Mouse (Mus musculus) small intestine, adult 2 months (tissue): ENCODE results near the gene Polr2l. TPM values are rescaled to one million over a fixed set of nuclear protein-coding genes. Genes with fewer than 3 reads are reported as not detected.

ENCODE experiments used
- H3K27ac ChIP-seq: fragments of 200-500 bp; 2 replicates; pipeline ENCODE4 v1.5.1; 2012; ENCODE audit warnings: low read depth, low read length, control low read depth, inconsistent platforms; ENCODE audit not compliant: insufficient read depth
- H3K27me3 ChIP-seq: fragments of 200-500 bp; 2 replicates; pipeline ENCODE4 v1.6.1; 2012; ENCODE audit warnings: mild to moderate bottlenecking, moderate library complexity, low read length, inconsistent platforms; ENCODE audit not compliant: control insufficient read depth, insufficient read depth
- H3K36me3 ChIP-seq: fragments of 200-500 bp; 2 replicates; pipeline ENCODE4 v1.6.1; 2012; ENCODE audit warnings: mild to moderate bottlenecking, low read length, control low read depth, inconsistent platforms; ENCODE audit not compliant: control insufficient read depth, insufficient read depth
- H3K4me1 ChIP-seq: fragments of 200-500 bp; 2 replicates; pipeline ENCODE4 v1.6.1; 2012; ENCODE audit warnings: low read length, inconsistent platforms, mixed read lengths; ENCODE audit not compliant: control insufficient read depth, insufficient read depth, insufficient read length
- H3K4me3 ChIP-seq: fragments of 200-500 bp; 2 replicates; pipeline ENCODE4 v1.5.1; 2012; ENCODE audit warnings: low read depth, mild to moderate bottlenecking, control low read depth, inconsistent platforms, low read length, moderate library complexity
- CTCF ChIP-seq: fragments of 200-500 bp; IDR thresholded peaks from 2 replicates; pipeline ENCODE4 v1.5.1; 2012; ENCODE audit warnings: low read depth, mild to moderate bottlenecking, control low read depth, inconsistent platforms, low read length, moderate library complexity, mixed read lengths; ENCODE audit not compliant: insufficient replicate concordance, insufficient read length; ENCODE audit errors: extremely low read depth
- POLR2A ChIP-seq: fragments of 200-500 bp; IDR thresholded peaks from 2 replicates; pipeline ENCODE4 v1.6.1; 2012; ENCODE audit warnings: low read depth, mild to moderate bottlenecking, control low read depth, inconsistent platforms, low read length, moderate library complexity
- WGBS: fragments of 180-500 bp; shearing (Covaris S2); methylation state at CpG from one replicate; pipeline ENCODE4 v1.1.7; 2018; 5-methylcytosine and 5-hydroxymethylcytosine counted together
- polyA plus RNA-seq: library from polyadenylated mRNA; depleted of rRNA; stranded (reverse); fragments of >200 nt; gene quantifications from 2 replicates; pipeline ENCODE4 v1.2.3, GENCODE M21; 2012

The Polr2l gene
- polyA plus RNA-seq, 1 experiment = 30.2 TPM

DNA sequence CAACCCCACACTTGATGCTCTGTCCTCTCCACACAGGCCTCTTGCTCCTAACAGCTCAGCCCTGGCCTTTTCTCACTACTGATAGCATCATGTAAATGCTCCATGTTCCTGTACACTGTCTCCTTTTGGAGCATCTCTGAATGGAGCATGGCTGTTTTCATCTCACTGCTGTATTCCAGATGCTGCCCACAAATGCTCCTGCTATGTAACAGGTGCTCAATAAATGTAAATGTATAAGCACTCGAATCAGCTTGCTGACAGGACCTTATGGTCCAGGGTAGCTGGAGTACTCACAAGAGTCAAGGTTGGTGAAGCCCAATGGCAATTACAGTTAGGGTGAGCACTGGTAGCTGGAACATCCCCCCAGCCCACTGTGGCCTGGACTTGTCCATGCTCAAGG, 3.7 kb downstream of the Polr2l start:
- peaks cover 34% of the 10 kb centered on the region for H3K4me1 ChIP-seq
- peaks cover 27% of the 10 kb centered on the region for H3K36me3 ChIP-seq
- TF ChIP-seq POLR2A (no peak), CTCF (no peak)
- H3K27me3 ChIP-seq = no peaks in the 10 kb centered on the region
- no peak overlapping the region for H3K27ac ChIP-seq
- H3K4me3 ChIP-seq = no peak overlapping the region
- 79% methylated on average over 1 of the region's 1 CpGs for WGBS

DNA sequence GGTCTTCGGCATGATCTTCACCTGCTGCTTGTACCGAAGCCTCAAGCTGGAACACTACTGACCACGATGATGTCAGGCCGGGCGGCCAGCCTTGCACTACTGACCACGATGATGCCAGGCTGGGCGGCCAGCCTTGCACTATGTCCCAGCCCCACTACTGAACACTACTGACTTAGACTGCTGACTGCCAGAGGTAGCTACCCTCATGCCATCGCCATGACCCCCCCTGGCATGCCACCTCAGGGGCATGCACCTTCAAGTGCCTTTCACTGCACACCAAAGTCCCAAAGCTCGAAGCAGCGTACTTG, 4.3 kb downstream of the Polr2l start:
- WGBS = 94% methylated on average over 10 of the region's 10 CpGs
- Histone ChIP-seq H3K27ac (no peak overlapping the region), H3K4me3 (no peak overlapping the region), H3K4me1 (peaks cover 27% of the 10 kb centered on the region), H3K36me3 (peaks cover 27% of the 10 kb centered on the region), H3K27me3 (no peaks in the 10 kb centered on the region)
- no peak for TF ChIP-seq CTCF

DNA sequence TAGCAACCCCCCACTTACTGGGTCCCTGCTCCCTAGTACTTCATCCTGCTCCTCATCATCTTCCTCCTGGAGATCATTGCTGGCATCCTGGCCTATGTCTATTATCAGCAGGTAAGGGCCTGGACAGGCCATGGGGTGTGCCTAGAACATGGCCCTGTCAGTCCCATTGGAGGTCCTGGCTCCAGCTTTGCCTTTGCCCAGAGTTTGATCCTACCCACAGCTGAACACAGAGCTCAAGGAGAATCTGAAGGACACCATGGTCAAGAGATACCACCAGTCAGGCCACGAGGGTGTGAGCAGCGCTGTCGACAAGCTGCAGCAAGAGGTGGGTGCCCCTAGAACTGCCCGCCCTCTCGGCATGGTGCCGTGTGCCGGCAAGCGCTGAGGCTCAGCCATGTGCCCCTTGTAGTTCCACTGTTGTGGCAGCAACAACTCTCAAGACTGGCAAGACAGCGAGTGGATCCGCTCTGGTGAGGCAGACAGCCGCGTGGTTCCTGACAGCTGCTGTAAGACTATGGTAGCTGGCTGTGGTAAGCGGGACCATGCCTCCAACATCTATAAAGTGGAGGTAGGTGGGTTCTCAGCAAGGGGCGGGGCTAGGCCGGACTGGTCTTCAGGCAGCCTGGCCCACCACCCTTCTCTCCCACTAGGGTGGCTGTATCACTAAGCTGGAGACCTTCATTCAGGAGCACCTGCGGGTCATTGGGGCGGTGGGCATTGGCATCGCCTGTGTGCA, 4.9 kb downstream of the Polr2l start:
- Histone ChIP-seq H3K4me1 (peaks cover 29% of the 10 kb centered on the region), H3K4me3 (no peak overlapping the region), H3K27ac (no peak overlapping the region), H3K27me3 (no peaks in the 10 kb centered on the region), H3K36me3 (peaks cover 27% of the 10 kb centered on the region)
- TF ChIP-seq CTCF (no peak), POLR2A (no peak)
- WGBS = 94% methylated on average over 18 of the region's 18 CpGs

DNA sequence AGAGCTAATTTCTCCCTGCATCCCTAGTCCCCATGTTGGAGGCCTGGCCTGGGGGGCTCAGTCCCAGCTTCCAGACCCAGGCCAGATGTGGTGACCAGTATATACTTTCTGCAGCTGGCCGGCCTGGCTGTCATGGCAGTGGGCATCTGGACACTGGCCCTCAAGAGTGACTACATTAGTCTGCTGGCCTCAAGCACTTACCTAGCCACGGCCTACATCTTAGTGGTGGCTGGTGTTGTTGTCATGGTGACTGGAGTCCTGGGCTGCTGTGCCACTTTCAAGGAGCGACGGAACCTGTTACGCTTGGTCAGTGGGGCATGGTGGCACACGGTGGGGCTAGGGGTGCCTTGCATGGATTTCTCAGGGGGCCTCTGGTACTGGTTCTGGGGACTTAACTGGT, 5.6 kb downstream of the Polr2l start:
- WGBS = 91% methylated on average over 6 of the region's 6 CpGs
- 0 out of 2 replicates have a peak overlapping the region, but pooled peaks have one; percentile 21 for H3K4me3 ChIP-seq
- H3K27me3 ChIP-seq = no peaks in the 10 kb centered on the region
- H3K4me1 ChIP-seq = peaks cover 36% of the 10 kb centered on the region
- TF ChIP-seq POLR2A (no peak), CTCF (no peak)
- H3K36me3 ChIP-seq = peaks cover 27% of the 10 kb centered on the region
- peak overlapping the region; percentile 87 for H3K27ac ChIP-seq

DNA sequence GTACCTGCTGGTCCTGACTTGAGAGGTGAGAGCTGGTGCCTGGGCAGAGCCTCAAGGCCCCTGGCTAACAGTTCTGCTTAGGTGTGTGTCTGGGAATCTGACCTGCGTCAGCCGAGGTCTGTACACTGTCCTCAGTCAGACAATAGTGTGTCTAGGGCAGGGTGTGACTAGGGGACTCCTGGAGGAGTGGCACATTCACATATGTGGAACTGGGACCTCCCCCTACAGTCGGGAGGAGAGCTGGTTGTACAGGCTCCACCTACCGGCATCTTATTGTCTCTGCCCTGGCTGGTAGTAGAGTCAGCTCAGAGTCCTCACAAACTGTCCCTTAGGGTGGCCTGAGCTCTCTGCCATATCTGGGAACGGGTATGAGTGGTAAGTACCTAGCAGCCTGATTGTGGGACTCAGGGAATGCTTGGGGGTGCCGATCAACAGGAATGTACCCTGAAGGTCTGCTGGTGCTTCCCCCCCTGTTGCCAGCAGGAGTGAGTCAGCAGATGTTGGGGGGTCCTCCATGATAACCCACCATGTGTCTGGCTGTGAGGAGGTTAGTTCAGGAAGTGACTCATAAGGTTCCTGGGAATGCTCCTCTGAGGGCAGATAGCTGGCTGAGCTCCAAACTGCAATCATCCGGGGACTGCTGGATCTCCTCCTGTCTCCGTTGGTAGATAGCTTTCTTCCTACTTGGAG, 6.3 kb downstream of the Polr2l start:
- peaks cover 27% of the 10 kb centered on the region for H3K36me3 ChIP-seq
- WGBS = 4% methylated on average over 8 of the region's 8 CpGs
- peaks cover 33% of the 10 kb centered on the region for H3K4me1 ChIP-seq
- H3K4me3 ChIP-seq = peak overlapping the region; percentile 76
- peak overlapping the region; percentile 87 for H3K27ac ChIP-seq
- TF ChIP-seq POLR2A (no peak), CTCF (peak; percentile 42; the same call in 1 of the 2 replicates)
- H3K27me3 ChIP-seq = no peaks in the 10 kb centered on the region

DNA sequence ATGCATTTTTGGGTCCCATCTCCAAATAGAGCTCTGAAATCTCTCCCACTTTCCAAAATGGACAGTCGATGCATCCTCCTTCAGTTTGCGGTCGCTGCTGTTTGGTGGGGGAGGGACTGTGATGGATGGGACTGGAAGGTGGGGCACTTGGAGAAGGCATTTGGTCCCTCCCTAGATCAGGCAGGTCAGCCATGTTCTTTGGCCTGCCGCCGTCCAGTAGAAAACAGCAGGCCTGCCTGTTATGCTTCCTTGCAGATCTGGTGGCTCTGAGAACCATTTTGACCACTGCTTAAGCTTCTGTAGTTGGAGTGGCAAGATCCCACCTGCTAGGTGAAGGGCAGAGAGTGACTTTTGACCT, 6.8 kb downstream of the Polr2l start:
- peak overlapping the region; percentile 87 for H3K27ac ChIP-seq
- 9% methylated on average over 5 of the region's 5 CpGs for whole genome bisulfite sequencing
- TF ChIP-seq POLR2A (no peak), CTCF (no peak)
- H3K4me1 ChIP-seq = peaks cover 33% of the 10 kb centered on the region
- peaks cover 27% of the 10 kb centered on the region for H3K36me3 ChIP-seq
- no peaks in the 10 kb centered on the region for H3K27me3 ChIP-seq
- peak overlapping the region; percentile 76 for H3K4me3 ChIP-seq

DNA sequence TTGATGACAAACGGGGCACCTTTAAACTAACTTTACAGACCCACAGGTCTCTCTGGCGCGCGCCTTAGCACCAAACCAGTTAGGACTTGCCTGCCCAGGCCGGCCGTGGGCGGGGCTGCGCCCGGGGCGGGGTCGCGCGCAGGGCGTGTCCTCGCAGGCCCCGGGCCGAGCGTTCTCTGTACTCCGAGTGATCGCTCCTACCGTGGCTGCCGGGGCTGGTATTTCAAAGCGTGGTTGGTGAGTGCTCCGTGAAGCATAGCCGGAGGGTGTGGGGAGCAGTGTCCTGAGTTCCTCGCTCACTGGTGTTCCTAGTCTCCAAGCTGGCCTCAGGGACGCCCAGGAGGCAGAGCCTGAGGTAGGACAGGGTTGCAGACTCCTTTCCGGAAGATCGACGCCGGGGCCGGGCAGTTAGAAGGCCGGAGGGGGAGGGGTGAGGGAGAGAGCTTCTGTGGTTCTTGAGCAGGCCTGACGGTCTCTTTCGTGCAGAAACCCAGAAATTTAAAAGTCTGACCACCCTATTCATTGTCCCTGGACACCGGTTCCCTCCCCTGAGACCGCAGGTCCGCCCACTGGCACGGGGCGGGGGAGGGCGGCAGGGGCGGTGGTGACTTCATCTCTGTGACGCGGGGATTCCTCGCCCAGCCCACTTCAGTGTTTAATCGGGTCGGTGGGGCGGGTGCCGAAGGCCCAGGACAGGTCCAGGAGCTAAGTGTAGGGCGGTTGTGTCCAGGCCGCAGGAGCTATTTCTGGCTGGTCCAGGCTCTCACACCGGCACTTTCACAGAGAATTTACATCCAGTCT, 7.5 kb downstream of the Polr2l start, which contains the start of gene Cd151:
Gene Cd151, plus strand, starts transcription at position 163 of the 801 bp plus-strand sequence.
- H3K27ac ChIP-seq = peak within 1 kb of the TSS; percentile 87
- no peak for TF ChIP-seq CTCF
- peak; percentile 78 for TF ChIP-seq POLR2A
- no peaks in the 10 kb centered on the region for H3K27me3 ChIP-seq
- peaks cover 24% of the 10 kb centered on the region for H3K36me3 ChIP-seq
- peak within 1 kb of the TSS; percentile 76 for H3K4me3 ChIP-seq
- peaks cover 34% of the 10 kb centered on the region for H3K4me1 ChIP-seq
- WGBS = under 1% methylated on average over 52 of the region's 52 CpGs
